Mouse (Mus musculus) CH12.LX (cell line): ENCODE results near the gene Zyg11a. TPM values are rescaled to one million over a fixed set of nuclear protein-coding genes. Genes with fewer than 3 reads are reported as not detected.
A peak's percentile ranks its signal among the peaks of the same experiment; 100 is the strongest.
"Not testable (repeated sequence)": the region's sequence is repeated elsewhere in the genome, so short reads cannot be mapped to it uniquely, and the experiment has no call there.

Experiments used
- DNase-seq: peaks from one replicate; pipeline ENCODE4 v3.0.0-alpha.2; 2013; ENCODE audit errors: extremely low read depth
- H3K27ac ChIP-seq: 2 replicates; pipeline ENCODE4 v1.5.1; 2012; ENCODE audit warnings: low read depth, mild to moderate bottlenecking, control low read depth, moderate library complexity; ENCODE audit not compliant: insufficient read depth
- H3K27me3 ChIP-seq: replicated peaks from 2 replicates; pipeline ENCODE3; 2012; ENCODE audit warnings: inconsistent platforms
- H3K36me3 ChIP-seq, 2 experiments: replicated peaks in 1 of 2; 2 replicates each; pipeline versions ENCODE3 to v1.6.1; 2012; ENCODE audit warnings: inconsistent platforms in 1 of 2, low read length in 1 of 2, mild to moderate bottlenecking in 1 of 2, mixed read lengths in 1 of 2, moderate library complexity in 1 of 2; ENCODE audit not compliant: control insufficient read depth in 1 of 2, insufficient read depth in 1 of 2
- H3K4me1 ChIP-seq, 2 experiments: 2 replicates each; pipeline ENCODE4 v1.6.1; 2012; ENCODE audit warnings: inconsistent platforms in 1 of 2, moderate library complexity in 1 of 2; ENCODE audit not compliant: insufficient read depth in 2 of 2, control insufficient read depth in 1 of 2
- H3K4me2 ChIP-seq: 2 replicates; pipeline ENCODE4 v1.6.1; 2012; ENCODE audit warnings: low read depth, mild to moderate bottlenecking, control low read depth; ENCODE audit not compliant: poor library complexity, insufficient read depth, severe bottlenecking
- H3K4me3 ChIP-seq, 3 experiments: fragments of 150-350 bp in 1 of 3; sonication (generic) in 1 of 3; replicated peaks in 1 of 3; 2 replicates each; pipeline versions ENCODE3 to v1.5.1; 2011 to 2012; ENCODE audit warnings: low read depth in 2 of 3, low read length in 2 of 3, mild to moderate bottlenecking in 2 of 3, moderate library complexity in 2 of 3, control low read depth in 1 of 3, improper control_type of control experiment in 1 of 3, inconsistent platforms in 1 of 3, mixed read lengths in 1 of 3; ENCODE audit not compliant: poor library complexity in 1 of 3
- H3K79me2 ChIP-seq: replicated peaks from 2 replicates; pipeline ENCODE4 v1.6.1; 2012; ENCODE audit warnings: mild to moderate bottlenecking, moderate library complexity; ENCODE audit not compliant: control insufficient read depth, poor library complexity, insufficient read depth, severe bottlenecking; ENCODE audit errors: extremely low read depth
- H3K9ac ChIP-seq: 2 replicates; pipeline ENCODE4 v1.6.1; 2012; ENCODE audit warnings: low read depth, mild to moderate bottlenecking, control low read depth, moderate library complexity; ENCODE audit not compliant: insufficient read depth
- H3K9me3 ChIP-seq: replicated peaks from 2 replicates; pipeline ENCODE3; 2012; ENCODE audit warnings: low read length, inconsistent platforms, mixed read lengths
- BHLHE40 ChIP-seq: IDR thresholded peaks from 2 replicates; pipeline ENCODE4 v1.6.1; 2011; ENCODE audit warnings: mild to moderate bottlenecking, low read depth, low read length, improper control_type of control experiment
- CHD1 ChIP-seq: IDR thresholded peaks from 2 replicates; pipeline ENCODE4 v1.6.1; 2012; ENCODE audit warnings: low read depth, low read length, improper control_type of control experiment, inconsistent platforms
- CTCF ChIP-seq, 2 experiments: IDR thresholded peaks in 1 of 2; conservative IDR thresholded peaks in 1 of 2; 2 replicates each; pipeline ENCODE4 v1.5.1; 2011 to 2012; ENCODE audit warnings: low read depth in 2 of 2, low read length in 2 of 2, improper control_type of control experiment in 1 of 2, inconsistent platforms in 1 of 2, mild to moderate bottlenecking in 1 of 2, moderate library complexity in 1 of 2
- ELF1 ChIP-seq: IDR thresholded peaks from 2 replicates; pipeline ENCODE4 v1.6.1; 2014; ENCODE audit warnings: low read depth, mild to moderate bottlenecking, inconsistent platforms, low read length, improper control_type of control experiment
- GABPA ChIP-seq: IDR thresholded peaks from 2 replicates; pipeline ENCODE4 v1.6.1; 2012; ENCODE audit warnings: low read depth, low read length, improper control_type of control experiment, inconsistent platforms; ENCODE audit not compliant: insufficient replicate concordance
- HCFC1 ChIP-seq: IDR thresholded peaks from 2 replicates; pipeline ENCODE4 v1.6.1; 2012; ENCODE audit warnings: low read depth, mild to moderate bottlenecking, inconsistent platforms, low read length, improper control_type of control experiment
- JUN ChIP-seq: IDR thresholded peaks from 2 replicates; pipeline ENCODE4 v1.6.1; 2011; ENCODE audit warnings: low read depth, mild to moderate bottlenecking, low read length, improper control_type of control experiment, moderate library complexity; ENCODE audit not compliant: insufficient read depth
- JUND ChIP-seq: conservative IDR thresholded peaks from 2 replicates; pipeline ENCODE4 v1.6.1; 2011; ENCODE audit warnings: low read depth, low read length, improper control_type of control experiment
- MAX ChIP-seq: IDR thresholded peaks from 2 replicates; pipeline ENCODE4 v1.6.1; 2011; ENCODE audit warnings: low read length, improper control_type of control experiment
- MAZ ChIP-seq: IDR thresholded peaks from 2 replicates; pipeline ENCODE4 v1.6.1; 2012; ENCODE audit warnings: low read depth, mild to moderate bottlenecking, inconsistent platforms, low read length, improper control_type of control experiment, moderate library complexity
- PAX5 ChIP-seq: IDR thresholded peaks from 2 replicates; pipeline ENCODE4 v1.6.1; 2012; ENCODE audit warnings: low read length, inconsistent platforms, mixed read lengths
- RAD21 ChIP-seq: IDR thresholded peaks from 2 replicates; pipeline ENCODE4 v1.6.1; 2011; ENCODE audit warnings: low read depth, mild to moderate bottlenecking, low read length, improper control_type of control experiment, moderate library complexity
- TBP ChIP-seq: conservative IDR thresholded peaks from 2 replicates; pipeline ENCODE4 v1.6.1; 2011; ENCODE audit warnings: low read depth, low read length, improper control_type of control experiment
- USF1 ChIP-seq: IDR thresholded peaks from 2 replicates; pipeline ENCODE4 v1.6.1; 2014; ENCODE audit warnings: low read depth, mild to moderate bottlenecking, inconsistent platforms, low read length, improper control_type of control experiment
- ZC3H11A ChIP-seq: IDR thresholded peaks from 2 replicates; pipeline ENCODE4 v1.6.1; 2012; ENCODE audit warnings: low read depth, mild to moderate bottlenecking, inconsistent platforms, low read length, improper control_type of control experiment
- ZKSCAN1 ChIP-seq: IDR thresholded peaks from 2 replicates; pipeline ENCODE4 v1.6.1; 2012; ENCODE audit warnings: low read depth, inconsistent platforms, low read length, improper control_type of control experiment, borderline replicate concordance
- dilution Hi-C: fragments of 300-500 bp; cut with MboI; formaldehyde crosslinking; loops from 2 replicates; pipeline ENCODE4 v1.14.3; 2020; ENCODE audit warnings: low sequenced_read_pairs; ENCODE audit not compliant: extremely low pct_unique_long_range_greater_than_20kb, extremely low pct_ligation_motif_present
- in situ Hi-C: fragments of 300-500 bp; cut with MboI; formaldehyde crosslinking; loops from 3 replicates; pipeline ENCODE4 v1.14.3; 2019; ENCODE audit warnings: low sequenced_read_pairs, low pct_ligation_motif_present, low pct_unique_long_range_greater_than_20kb, mixed read lengths
- polyA plus RNA-seq: library from polyadenylated mRNA; unstranded; fragments of >175 nt; gene quantifications from 2 replicates; pipeline ENCODE4 v1.2.1, GENCODE M21; 2012; ENCODE audit warnings: low read depth; ENCODE audit not compliant: insufficient read length
- total RNA-seq, 2 experiments: library from RNA; depleted of rRNA; stranded (reverse); fragments of 300-350 nt in 1 of 2; fragments of >200 nt in 1 of 2; gene quantifications; 2 replicates each; pipeline ENCODE4 v1.2.3; 2012 to 2014

Zyg11a gene
- total and polyA plus RNA-seq, 3 experiments = not detected

DNA sequence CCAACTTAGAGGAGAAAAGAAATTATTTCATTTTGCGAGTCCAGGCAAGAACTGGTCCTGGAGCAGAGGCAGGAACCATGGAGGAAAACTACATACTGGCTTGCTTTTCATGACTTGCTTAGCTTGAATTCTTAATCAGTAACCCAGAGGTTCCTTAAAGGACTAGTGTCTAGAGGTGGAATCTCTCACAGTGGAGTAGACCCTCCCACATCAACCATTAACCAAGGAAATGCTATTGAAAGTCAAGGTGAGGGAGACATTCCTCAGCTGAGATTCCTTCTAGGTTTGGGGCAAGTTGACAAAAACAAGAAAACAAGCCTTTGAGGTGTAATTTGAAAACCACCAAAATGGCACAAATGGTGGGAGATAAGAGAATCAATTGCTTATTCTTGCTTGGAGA, 73.0 kb downstream of the Zyg11a start, which contains the start of gene Scp2:
Gene Scp2, minus strand, starts transcription at position 119 of the 400 bp plus-strand sequence.
- TF ChIP-seq JUN = no peak
- no peak for TF ChIP-seq JUND
- no peak for TF ChIP-seq HCFC1
- no peak for TF ChIP-seq CHD1
- dilution Hi-C loops = no loop called here
- in situ Hi-C loops = no loop called here

DNA sequence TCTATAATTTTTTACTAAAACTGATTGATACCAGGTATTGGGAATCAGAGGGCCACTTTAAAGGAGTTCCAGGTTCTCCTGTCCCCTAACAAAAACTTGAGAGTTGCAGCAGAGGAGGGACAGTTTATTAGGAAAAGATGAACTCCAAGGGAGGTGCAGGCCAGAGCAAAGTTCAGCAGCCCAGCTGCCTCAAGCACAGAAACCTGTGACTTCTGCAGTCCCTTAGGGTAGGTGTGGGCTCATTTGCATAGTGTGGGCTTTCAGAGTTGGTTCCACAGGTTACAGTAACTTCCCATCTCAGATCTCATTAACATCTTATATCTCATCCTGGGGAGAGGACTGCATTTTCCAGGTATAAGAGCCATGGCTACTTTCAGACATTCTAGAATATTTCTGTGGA, 74.1 kb downstream of the Zyg11a start:
- H3K36me3 ChIP-seq = no peaks in the 10 kb centered on the region
- H3K4me2 ChIP-seq = no peak overlapping the region
- no peak overlapping the region for H3K27ac ChIP-seq
- no peak overlapping the region for H3K4me3 ChIP-seq
- peaks cover 0 to 7% of the 10 kb centered on the region in 2 experiments; a peak in 2 of 4 replicates for H3K4me1 ChIP-seq
- TF ChIP-seq BHLHE40 (no peak), MAZ (no peak), ZKSCAN1 (no peak), TBP (no peak), HCFC1 (no peak), ELF1 (no peak), GABPA (no peak), MAX (no peak), ZC3H11A (no peak), USF1 (no peak), PAX5 (no peak), JUND (no peak)
- TF ChIP-seq, all 38 proteins: peak for 0
- dilution Hi-C loops = no loop called here
- Histone ChIP-seq H3K9me3 (peaks cover 5% of the 10 kb centered on the region), H3K79me2 (no peaks in the 10 kb centered on the region), H3K27me3 (no peaks in the 10 kb centered on the region), H3K9ac (no peak overlapping the region)
- in situ Hi-C loops = no loop called here
- no peak for DNase-seq

More for the DNA sequence above, 73.0 kb downstream of the Zyg11a start, which contains the start of gene Scp2:
- DNase-seq = no peak
- H3K79me2 ChIP-seq = no peaks in the 10 kb centered on the region
- H3K9me3 ChIP-seq = peaks cover 5% of the 10 kb centered on the region
- no peak within 1 kb of the TSS for H3K4me3 ChIP-seq
- H3K4me1 ChIP-seq = peaks cover 0 to 7% of the 10 kb centered on the region in 2 experiments; a peak in 2 of 4 replicates
- no peak within 1 kb of the TSS for H3K9ac ChIP-seq
- H3K27ac ChIP-seq = no peak within 1 kb of the TSS
- no peak within 1 kb of the TSS for H3K4me2 ChIP-seq
- H3K27me3 ChIP-seq = no peaks in the 10 kb centered on the region
- no peaks in the 10 kb centered on the region for H3K36me3 ChIP-seq

- H3K36me3 ChIP-seq, H3K9me3 ChIP-seq, H3K27me3 ChIP-seq, H3K4me3 ChIP-seq, H3K27ac ChIP-seq, H3K9ac ChIP-seq, H3K4me1 ChIP-seq, DNase-seq, H3K4me2 ChIP-seq, in situ Hi-C loops, dilution Hi-C loops, H3K79me2 ChIP-seq: not testable (repeated sequence)
- TF ChIP-seq RAD21 (peak; percentile 12), CTCF (conservative IDR thresholded peaks at IDR 0.05 in 1 of 2, IDR thresholded peaks at IDR 0.05 in 1 of 2; ENCODE audit: low read depth in 2 of 2, low read length in 2 of 2) (peak in 1 of 2 experiments; percentile 17; a peak in 1 of 4 replicates)
Measured at GRCm38 (mm10) chr4:108143178-108143577, 74.7 kb downstream of the Zyg11a start.
